Mouse (Mus musculus): Measurements from ENCODE around the gene Hist1h3a.

DNA sequence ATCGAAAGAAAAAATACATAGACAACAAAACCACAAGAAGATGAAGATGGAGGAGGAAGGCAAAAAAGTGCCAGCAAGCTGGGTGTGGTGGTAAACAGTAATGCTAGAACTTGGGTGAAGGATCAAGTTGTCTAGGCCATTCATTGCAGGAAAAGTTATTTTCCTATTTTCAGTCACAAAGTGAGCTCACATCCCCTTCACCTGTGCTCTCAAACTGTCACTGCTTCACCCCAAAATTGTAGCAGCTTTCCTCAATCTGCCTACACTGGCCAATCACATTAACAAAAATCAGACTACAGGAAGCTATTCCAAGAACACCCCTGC, 2.3 kb downstream of the Hist1h3a start:
- no peak for TF ChIP-seq CTCF (IDR thresholded peaks at IDR 0.05; ENCODE audit: extremely low read depth, insufficient read depth, insufficient read length, insufficient replicate concordance)
- no peak for TF ChIP-seq POLR2A (IDR thresholded peaks at IDR 0.05; ENCODE audit: low read depth, low read length)

All from spleen, adult 2 months (tissue).